Comparison of ENCODE assay signal across 8 mouse cellular contexts in the genomic region with DNA sequence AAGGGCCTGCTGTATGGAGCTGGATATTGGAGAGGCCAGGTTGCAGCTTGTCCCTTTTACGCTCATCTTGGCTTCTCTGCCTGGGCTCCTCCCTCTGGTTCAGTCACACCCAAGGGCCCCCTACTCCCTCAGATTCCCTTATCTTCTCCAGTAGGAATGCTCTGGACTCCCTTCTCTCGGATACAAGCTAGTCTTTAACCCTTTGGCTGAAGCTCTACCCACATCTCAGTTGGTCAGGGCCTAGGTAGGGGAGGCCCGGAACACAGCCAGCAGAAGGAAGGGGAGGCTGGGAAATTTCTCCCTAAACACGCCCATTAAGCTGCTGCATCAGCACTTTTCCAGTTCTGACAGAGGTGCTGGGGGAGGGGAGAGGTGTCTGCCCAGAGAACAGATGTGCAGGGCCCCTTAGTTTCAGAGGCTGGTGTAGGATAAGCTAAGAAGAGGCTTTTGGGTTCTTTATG. TPM values are rescaled to one million over a fixed set of nuclear protein-coding genes. Genes with fewer than 3 reads are reported as not detected.
DNase-seq lines count a peak whose midpoint lies in the region; ATAC-seq lines count a peak whose summit lies in the region.

No protein-coding gene starts in this region.

- H3K27ac ChIP-seq in embryonic facial prominence, embryonic 11.5 days (replicated peaks; ENCODE audit: low read depth, low read length): peak overlapping the region; percentile 95
- peak overlapping the region; percentile 97 for H3K27ac ChIP-seq in limb, embryonic 15.5 days
- peak overlapping the region; percentile 84 for H3K27ac ChIP-seq in neural tube, embryonic 11.5 days (ENCODE audit: low read depth, low read length)

- WGBS in embryonic facial prominence, embryonic 11.5 days: 0% methylated on average over 4 of the region's 4 CpGs
- 2% methylated on average over 4 of the region's 4 CpGs for WGBS in limb, embryonic 15.5 days
- WGBS in neural tube, embryonic 11.5 days: 4% methylated on average over 4 of the region's 4 CpGs

- peaks cover 14% of the 10 kb centered on the region for H3K4me1 ChIP-seq in embryonic facial prominence, embryonic 11.5 days (ENCODE audit: control insufficient read depth, insufficient read depth, low read length)
- peaks cover 58% of the 10 kb centered on the region for H3K4me1 ChIP-seq in limb, embryonic 15.5 days
- H3K4me1 ChIP-seq in neural tube, embryonic 11.5 days (ENCODE audit: control insufficient read depth, insufficient read depth, low read length): peaks cover 30% of the 10 kb centered on the region

- peak overlapping the region; percentile 67 for H3K4me3 ChIP-seq in embryonic facial prominence, embryonic 11.5 days (ENCODE audit: low read depth, low read length)
- H3K4me3 ChIP-seq in limb, embryonic 15.5 days: peak overlapping the region; percentile 74
- peak overlapping the region; percentile 48 for H3K4me3 ChIP-seq in neural tube, embryonic 11.5 days (ENCODE audit: low read depth, low read length)

- ATAC-seq in embryonic facial prominence, embryonic 11.5 days (replicated peaks; ENCODE audit: insufficient number of reproducible peaks, low FRiP score, low TSS enrichment, low read depth): peak; percentile 11; the same call in 1 of the 2 replicates
- ATAC-seq in limb, embryonic 15.5 days (ENCODE audit: insufficient number of reproducible peaks, low FRiP score, low TSS enrichment, low read depth): peak; percentile 45
- ATAC-seq in neural tube, embryonic 11.5 days (ENCODE audit: insufficient read depth, low FRiP score, low TSS enrichment): no peak

- no peaks in the 10 kb centered on the region for H3K27me3 ChIP-seq in embryonic facial prominence, embryonic 11.5 days (ENCODE audit: control insufficient read depth, insufficient read depth, low read length)
- no peaks in the 10 kb centered on the region for H3K27me3 ChIP-seq in limb, embryonic 15.5 days
- H3K27me3 ChIP-seq in neural tube, embryonic 11.5 days (ENCODE audit: control insufficient read depth, insufficient read depth, low read length): no peaks in the 10 kb centered on the region

- no peaks in the 10 kb centered on the region for H3K9me3 ChIP-seq in embryonic facial prominence, embryonic 11.5 days (replicated peaks; ENCODE audit: control insufficient read depth, low read length)
- H3K9me3 ChIP-seq in limb, embryonic 15.5 days: no peaks in the 10 kb centered on the region
- H3K9me3 ChIP-seq in neural tube, embryonic 11.5 days (ENCODE audit: control insufficient read depth, low read length): no peaks in the 10 kb centered on the region

- DNase-seq in adrenal gland, postnatal 10 days: peak; percentile 50
- no peak for DNase-seq in adrenal gland, adult 18-20 months (ENCODE audit: low spot score in 2 of 2)
- peak; percentile 84 for DNase-seq in embryonic facial prominence, embryonic 11.5 days (ENCODE audit: low spot score)
- DNase-seq in heart, postnatal 4 days: peak; percentile 56
- DNase-seq in neural tube, embryonic 11.5 days (ENCODE audit: low spot score): peak; percentile 60
- DNase-seq in adrenal gland, postnatal 25 days: no peak
- DNase-seq in frontal cortex, postnatal 36 days (ENCODE audit: low spot score in 2 of 2): no peak

- peak overlapping the region; percentile 79 for H3K4me2 ChIP-seq in embryonic facial prominence, embryonic 11.5 days (ENCODE audit: low read depth, low read length)
- H3K4me2 ChIP-seq in limb, embryonic 15.5 days: peak overlapping the region; percentile 76
- peak overlapping the region; percentile 72 for H3K4me2 ChIP-seq in neural tube, embryonic 11.5 days (ENCODE audit: low read depth)

- no peaks in the 10 kb centered on the region for H3K36me3 ChIP-seq in embryonic facial prominence, embryonic 11.5 days (replicated peaks; ENCODE audit: control insufficient read depth, insufficient read depth, low read depth, low read length)
- peaks cover 5% of the 10 kb centered on the region; the same call in 1 of the 2 replicates for H3K36me3 ChIP-seq in limb, embryonic 15.5 days
- no peaks in the 10 kb centered on the region for H3K36me3 ChIP-seq in neural tube, embryonic 11.5 days (ENCODE audit: control insufficient read depth, insufficient read depth, low read length)

- H3K9ac ChIP-seq in embryonic facial prominence, embryonic 11.5 days (replicated peaks; ENCODE audit: low read length): peak overlapping the region; percentile 83
- H3K9ac ChIP-seq in limb, embryonic 15.5 days: peak overlapping the region; percentile 73
- peak overlapping the region; percentile 56 for H3K9ac ChIP-seq in neural tube, embryonic 11.5 days (ENCODE audit: low read length)

RNA-seq across cellular contexts. Expression of gene Nynrin, which starts 1.3 kb away (rescaled TPM):
- total RNA-seq in adrenal gland, postnatal 10 days (2021): 10 to 100 TPM; 20.7 to 24.4 TPM
- 1 to 10 TPM; 8.2 to 9.0 TPM for total RNA-seq in adrenal gland, adult 18-20 months (2021)
- polyA plus RNA-seq in embryonic facial prominence, embryonic 11.5 days (2014; fragmentation: Nextera tagmentation; extraction: Ambion mirVana): 13.6 and 19.4 TPM in 2 replicates
- total RNA-seq in heart, postnatal 4 days (2021): 10 to 100 TPM; 36.0 to 36.3 TPM
- polyA plus RNA-seq in limb, embryonic 15.5 days (2015; fragmentation: Nextera tagmentation; extraction: Ambion mirVana): 21.6 and 25.5 TPM in 2 replicates
- polyA plus RNA-seq in neural tube, embryonic 11.5 days (2014; fragmentation: Nextera tagmentation; extraction: Ambion mirVana): 15.1 and 16.0 TPM in 2 replicates
- total RNA-seq in adrenal gland, postnatal 25 days (2021): 10.7 and 13.5 TPM in 2 replicates

RNA-seq across cellular contexts. Expression of gene Cbln3, which starts 29.1 kb away (rescaled TPM):
- total RNA-seq in adrenal gland, postnatal 10 days (2021): under 1 TPM; 0.15 to 0.48 TPM
- total RNA-seq in adrenal gland, adult 18-20 months (2021): not detected
- polyA plus RNA-seq in embryonic facial prominence, embryonic 11.5 days (2014; fragmentation: Nextera tagmentation; extraction: Ambion mirVana): 0.07 and 0.17 TPM in 2 replicates
- under 1 TPM; 0.62 to 0.65 TPM for total RNA-seq in heart, postnatal 4 days (2021)
- polyA plus RNA-seq in limb, embryonic 15.5 days (2015; fragmentation: Nextera tagmentation; extraction: Ambion mirVana): 0.24 and 0.46 TPM in 2 replicates
- 0.13 and 0.22 TPM in 2 replicates for polyA plus RNA-seq in neural tube, embryonic 11.5 days (2014; fragmentation: Nextera tagmentation; extraction: Ambion mirVana)
- total RNA-seq in adrenal gland, postnatal 25 days (2021): 0.15 and 0.24 TPM in 2 replicates

RNA-seq across cellular contexts. Expression of gene Khnyn, which starts 29.6 kb away (rescaled TPM):
- total RNA-seq in adrenal gland, postnatal 10 days (2021): 10 to 100 TPM; 17.1 to 23.8 TPM
- 10 to 100 TPM; 14.8 to 17.6 TPM for total RNA-seq in adrenal gland, adult 18-20 months (2021)
- polyA plus RNA-seq in embryonic facial prominence, embryonic 11.5 days (2014; fragmentation: Nextera tagmentation; extraction: Ambion mirVana): 10.4 and 11.9 TPM in 2 replicates
- 10 to 100 TPM; 11.6 to 12.0 TPM for total RNA-seq in heart, postnatal 4 days (2021)
- 18.6 and 20.5 TPM in 2 replicates for polyA plus RNA-seq in limb, embryonic 15.5 days (2015; fragmentation: Nextera tagmentation; extraction: Ambion mirVana)
- polyA plus RNA-seq in neural tube, embryonic 11.5 days (2014; fragmentation: Nextera tagmentation; extraction: Ambion mirVana): 11.8 and 13.0 TPM in 2 replicates
- total RNA-seq in adrenal gland, postnatal 25 days (2021): 21.6 and 25.5 TPM in 2 replicates

RNA-seq across cellular contexts. Expression of gene Nfatc4, which starts 32.2 kb away (rescaled TPM):
- 10 to 100 TPM; 23.5 to 28.2 TPM for total RNA-seq in adrenal gland, postnatal 10 days (2021)
- total RNA-seq in adrenal gland, adult 18-20 months (2021): 10 to 100 TPM; 17.4 to 21.4 TPM
- polyA plus RNA-seq in embryonic facial prominence, embryonic 11.5 days (2014; fragmentation: Nextera tagmentation; extraction: Ambion mirVana): 53.7 and 61.6 TPM in 2 replicates
- total RNA-seq in heart, postnatal 4 days (2021): 10 to 100 TPM; 12.7 to 13.3 TPM
- 89.3 and 95.9 TPM in 2 replicates for polyA plus RNA-seq in limb, embryonic 15.5 days (2015; fragmentation: Nextera tagmentation; extraction: Ambion mirVana)
- polyA plus RNA-seq in neural tube, embryonic 11.5 days (2014; fragmentation: Nextera tagmentation; extraction: Ambion mirVana): 25.9 and 33.7 TPM in 2 replicates
- total RNA-seq in adrenal gland, postnatal 25 days (2021): 19.9 and 30.5 TPM in 2 replicates

RNA-seq across cellular contexts. Expression of gene Sdr39u1, which starts 45.0 kb away (rescaled TPM):
- 100 to 1,000 TPM in 1 of 2 experiments, 10 to 100 TPM in 1; 90.9 to 109 TPM for total RNA-seq in adrenal gland, postnatal 10 days (2021)
- total RNA-seq in adrenal gland, adult 18-20 months (2021): 10 to 100 TPM; 66.9 to 90.4 TPM
- polyA plus RNA-seq in embryonic facial prominence, embryonic 11.5 days (2014; fragmentation: Nextera tagmentation; extraction: Ambion mirVana): 55.7 and 59.4 TPM in 2 replicates
- 10 to 100 TPM; 57.0 to 61.3 TPM for total RNA-seq in heart, postnatal 4 days (2021)
- polyA plus RNA-seq in limb, embryonic 15.5 days (2015; fragmentation: Nextera tagmentation; extraction: Ambion mirVana): 87.1 and 91.0 TPM in 2 replicates
- 45.7 and 52.6 TPM in 2 replicates for polyA plus RNA-seq in neural tube, embryonic 11.5 days (2014; fragmentation: Nextera tagmentation; extraction: Ambion mirVana)
- 58.1 and 62.6 TPM in 2 replicates for total RNA-seq in adrenal gland, postnatal 25 days (2021)

Comparison
In these comparisons a context has a peak if more than half of its experiments do, and no peak if none do; other contexts are left out.
1. DNase-seq: peak in adrenal gland, postnatal 10 days (single experiment), embryonic facial prominence, embryonic 11.5 days (single experiment), heart, postnatal 4 days (single experiment) and neural tube, embryonic 11.5 days (single experiment); none in adrenal gland, adult 18-20 months (0 of 2), adrenal gland, postnatal 25 days (single experiment) and frontal cortex, postnatal 36 days (0 of 2).
2. Peak in every context shown above with its lines, with median percentiles within 50 percentile points of each other: H3K27ac ChIP-seq, H3K4me2 ChIP-seq, H3K4me3 ChIP-seq and H3K9ac ChIP-seq.